Mouse (Mus musculus) liver, embryonic 13.5 days (tissue): ENCODE measurements around the gene Mcl1. TPM values are rescaled to one million over a fixed set of nuclear protein-coding genes. Genes with fewer than 3 reads are reported as not detected.

ENCODE experiments used
- ATAC-seq: fragments of 200-750 bp; cut with Nextera tagmentation; 2 replicates; pipeline ENCODE4 v1.8.0; 2017; ENCODE audit warnings: low read depth, mild to moderate bottlenecking, moderate number of reproducible peaks, moderate library complexity
- DNase-seq: peaks from one replicate; pipeline ENCODE4 v3.0.0; 2022
- H3K27ac ChIP-seq: fragments of 300-500 bp; sonication (generic); 2 replicates; pipeline ENCODE4 v1.5.1; 2015; ENCODE audit warnings: moderate library complexity, mild to moderate bottlenecking, inconsistent platforms
- H3K27me3 ChIP-seq: fragments of 300-500 bp; sonication (generic); 2 replicates; pipeline ENCODE4 v1.6.1; 2015; ENCODE audit warnings: mild to moderate bottlenecking, inconsistent platforms
- H3K36me3 ChIP-seq: fragments of 300-500 bp; sonication (generic); 2 replicates; pipeline ENCODE4 v1.6.1; 2015; ENCODE audit warnings: mild to moderate bottlenecking, inconsistent platforms
- H3K4me1 ChIP-seq: fragments of 300-500 bp; sonication (generic); replicated peaks from 2 replicates; pipeline ENCODE4 v1.6.1; 2015; ENCODE audit warnings: inconsistent platforms
- H3K4me2 ChIP-seq: fragments of 300-500 bp; sonication (generic); 2 replicates; pipeline ENCODE4 v1.6.1; 2015; ENCODE audit warnings: inconsistent platforms, mild to moderate bottlenecking, moderate library complexity
- H3K4me3 ChIP-seq: fragments of 300-500 bp; sonication (generic); replicated peaks from 2 replicates; pipeline ENCODE4 v1.5.1; 2015; ENCODE audit warnings: mild to moderate bottlenecking, inconsistent platforms
- H3K9ac ChIP-seq: fragments of 300-500 bp; sonication (generic); 2 replicates; pipeline ENCODE4 v1.6.1; 2015; ENCODE audit warnings: mild to moderate bottlenecking, inconsistent platforms
- H3K9me3 ChIP-seq: fragments of 300-500 bp; sonication (generic); replicated peaks from 2 replicates; pipeline ENCODE4 v1.6.1; 2016; ENCODE audit warnings: inconsistent platforms
- WGBS: fragments of 180-500 bp; shearing (Covaris S2); methylation state at CpG from one replicate; pipeline ENCODE4 v1.1.7; 2015; ENCODE audit not compliant: insufficient replicate concordance; 5-methylcytosine and 5-hydroxymethylcytosine counted together
- polyA plus RNA-seq: library from polyadenylated mRNA; unstranded; fragments of >200 nt; fragmentation: Nextera tagmentation; extraction: Ambion mirVana; gene quantifications from 2 replicates; pipeline ENCODE4 v1.2.1, GENCODE M21; 2015

Gene Mcl1
- polyA plus RNA-seq, 1 experiment from 2014 or later: 31.8 TPM

- no peak overlapping the region; the same call in 1 of the 2 replicates for H3K27ac ChIP-seq
- peaks cover 30% of the 10 kb centered on the region for H3K4me1 ChIP-seq
- H3K9ac ChIP-seq: no peak overlapping the region
- H3K4me3 ChIP-seq: no peak overlapping the region
- peak; percentile 38; the same call in 1 of the 2 replicates for ATAC-seq
- no peak overlapping the region for H3K4me2 ChIP-seq
- no peaks in the 10 kb centered on the region for H3K36me3 ChIP-seq
- no peak for DNase-seq
- WGBS: 71% methylated on average over 6 of the region's 6 CpGs
- no peaks in the 10 kb centered on the region for H3K9me3 ChIP-seq
- no peaks in the 10 kb centered on the region for H3K27me3 ChIP-seq
Observed at GRCm38 (mm10) chr3:95700233-95700681, 41.7 kb downstream of the Mcl1 start.

- DNase-seq (no peak), ATAC-seq (no peak)
- Histone ChIP-seq H3K9ac (no peak overlapping the region), H3K4me1 (peaks cover 30% of the 10 kb centered on the region), H3K9me3 (no peaks in the 10 kb centered on the region), H3K27ac (no peak overlapping the region), H3K27me3 (no peaks in the 10 kb centered on the region), H3K4me3 (no peak overlapping the region), H3K4me2 (no peak overlapping the region), H3K36me3 (no peaks in the 10 kb centered on the region)
- 75% methylated on average over 2 of the region's 2 CpGs for WGBS
Observed at GRCm38 (mm10) chr3:95701085-95701484, 42.5 kb downstream of the Mcl1 start.

- Histone ChIP-seq H3K27ac (peak overlapping the region; percentile 34; the same call in 1 of the 2 replicates), H3K4me1 (peaks cover 25% of the 10 kb centered on the region), H3K4me2 (peak overlapping the region; percentile 59), H3K27me3 (no peaks in the 10 kb centered on the region), H3K36me3 (no peaks in the 10 kb centered on the region), H3K9ac (peak overlapping the region; percentile 43), H3K9me3 (no peaks in the 10 kb centered on the region), H3K4me3 (peak overlapping the region; percentile 14)
- DNase-seq: no peak
- peak; percentile 54 for ATAC-seq
- WGBS: 18% methylated on average over 24 of the region's 24 CpGs
Observed at GRCm38 (mm10) chr3:95701877-95702540, 43.4 kb downstream of the Mcl1 start.

GRCm38 (mm10) chr3:95703276-95703675 is 44.7 kb downstream of the Mcl1 start:
- 72% methylated on average over 3 of the region's 3 CpGs for WGBS

GRCm38 (mm10) chr3:95704612-95705011 is 46.0 kb downstream of the Mcl1 start:
- Histone ChIP-seq H3K9me3 (no peaks in the 10 kb centered on the region), H3K4me3 (no peak overlapping the region), H3K36me3 (no peaks in the 10 kb centered on the region), H3K4me1 (peaks cover 25% of the 10 kb centered on the region), H3K9ac (no peak overlapping the region), H3K4me2 (no peak overlapping the region), H3K27me3 (no peaks in the 10 kb centered on the region), H3K27ac (no peak overlapping the region)
- no peak for DNase-seq
- WGBS: 60% methylated on average over 4 of the region's 4 CpGs
- no peak for ATAC-seq

More at GRCm38 (mm10) chr3:95703276-95703675, 44.7 kb downstream of the Mcl1 start:
- Histone ChIP-seq H3K4me2 (no peak overlapping the region), H3K4me3 (no peak overlapping the region), H3K27ac (no peak overlapping the region), H3K9ac (no peak overlapping the region), H3K4me1 (peaks cover 25% of the 10 kb centered on the region), H3K9me3 (no peaks in the 10 kb centered on the region), H3K27me3 (no peaks in the 10 kb centered on the region), H3K36me3 (no peaks in the 10 kb centered on the region)
- ATAC-seq (no peak), DNase-seq (no peak)

GRCm38 (mm10) chr3:95706273-95706672 is 47.7 kb downstream of the Mcl1 start:
- no peaks in the 10 kb centered on the region for H3K36me3 ChIP-seq
- H3K9ac ChIP-seq: no peak overlapping the region
- no peak overlapping the region for H3K4me3 ChIP-seq
- H3K9me3 ChIP-seq: no peaks in the 10 kb centered on the region
- no peak for ATAC-seq
- H3K4me1 ChIP-seq: peaks cover 11% of the 10 kb centered on the region
- no peak overlapping the region for H3K27ac ChIP-seq
- 52% methylated on average over 4 of the region's 4 CpGs for WGBS
- H3K4me2 ChIP-seq: no peak overlapping the region
- H3K27me3 ChIP-seq: no peaks in the 10 kb centered on the region
- DNase-seq: no peak

GRCm38 (mm10) chr3:95707497-95707896 is 48.9 kb downstream of the Mcl1 start:
- DNase-seq: no peak
- no peak for ATAC-seq
- no peak overlapping the region for H3K27ac ChIP-seq

GRCm38 (mm10) chr3:95709044-95709443 is 50.5 kb downstream of the Mcl1 start:
- 75% methylated on average over 4 of the region's 4 CpGs for WGBS
- Histone ChIP-seq H3K27me3 (no peaks in the 10 kb centered on the region), H3K9me3 (no peaks in the 10 kb centered on the region), H3K4me3 (no peak overlapping the region), H3K27ac (no peak overlapping the region), H3K4me2 (no peak overlapping the region), H3K9ac (no peak overlapping the region), H3K36me3 (no peaks in the 10 kb centered on the region), H3K4me1 (no peaks in the 10 kb centered on the region; the same call in 1 of the 2 replicates)
- DNase-seq (no peak), ATAC-seq (no peak)

More at GRCm38 (mm10) chr3:95707497-95707896, 48.9 kb downstream of the Mcl1 start:
- Histone ChIP-seq H3K27me3 (no peaks in the 10 kb centered on the region), H3K4me2 (no peak overlapping the region), H3K36me3 (no peaks in the 10 kb centered on the region), H3K9ac (no peak overlapping the region), H3K4me3 (no peak overlapping the region), H3K9me3 (no peaks in the 10 kb centered on the region), H3K4me1 (no peaks in the 10 kb centered on the region; the same call in 1 of the 2 replicates)
- WGBS: 48% methylated on average over 7 of the region's 7 CpGs

GRCm38 (mm10) chr3:95709967-95710366 is 51.4 kb downstream of the Mcl1 start:
- ATAC-seq (no peak), DNase-seq (no peak)
- no peak overlapping the region for H3K4me3 ChIP-seq
- H3K9ac ChIP-seq: no peak overlapping the region
- H3K27me3 ChIP-seq: no peaks in the 10 kb centered on the region
- no peak overlapping the region for H3K27ac ChIP-seq
- H3K4me1 ChIP-seq: no peaks in the 10 kb centered on the region; the same call in 1 of the 2 replicates
- H3K9me3 ChIP-seq: no peaks in the 10 kb centered on the region
- no peaks in the 10 kb centered on the region for H3K36me3 ChIP-seq
- no peak overlapping the region for H3K4me2 ChIP-seq

Other genes with a start within 250 kb of the Mcl1 start
- 16.0 and 20.3 TPM in 2 replicates for gene Arnt, start 224.4 kb upstream of the Mcl1 start, polyA plus RNA-seq
- gene Ctsk, start 159.5 kb upstream of the Mcl1 start, polyA plus RNA-seq: 1.7 and 1.9 TPM in 2 replicates
- gene Ctss, start 132.0 kb upstream of the Mcl1 start, polyA plus RNA-seq: 19.8 and 20.8 TPM in 2 replicates
- gene Hormad1, start 99.1 kb upstream of the Mcl1 start, polyA plus RNA-seq: 0.12 TPM in 1 of 2 replicates, not detected in the other
- 28.1 and 34.1 TPM in 2 replicates for gene Golph3l, start 69.9 kb upstream of the Mcl1 start, polyA plus RNA-seq
- 33.4 and 36.8 TPM in 2 replicates for gene Ensa, start 33.8 kb upstream of the Mcl1 start, polyA plus RNA-seq
- gene Adamtsl4, start 29.1 kb downstream of the Mcl1 start, polyA plus RNA-seq: 0.37 and 0.83 TPM in 2 replicates
- gene Ecm1, start 80.8 kb downstream of the Mcl1 start, polyA plus RNA-seq: 9.8 and 10.7 TPM in 2 replicates
- gene Tars2, start 101.4 kb downstream of the Mcl1 start, polyA plus RNA-seq: 49.4 and 50.4 TPM in 2 replicates
- 7.9 and 10.1 TPM in 2 replicates for gene Rprd2, start 160.1 kb downstream of the Mcl1 start, polyA plus RNA-seq
- 30.7 and 36.6 TPM in 2 replicates for gene Prpf3, start 197.1 kb downstream of the Mcl1 start, polyA plus RNA-seq
- gene Mrps21, start 212.7 kb downstream of the Mcl1 start, polyA plus RNA-seq: 256 and 257 TPM in 2 replicates
- gene Ciart, start 223.5 kb downstream of the Mcl1 start, polyA plus RNA-seq: 0.88 and 1.4 TPM in 2 replicates
- 6.6 and 8.6 TPM in 2 replicates for gene BC028528, start 233.2 kb downstream of the Mcl1 start, polyA plus RNA-seq
- 17.1 and 18.5 TPM in 2 replicates for gene Aph1a, start 235.2 kb downstream of the Mcl1 start, polyA plus RNA-seq
- gene Car14, start 245.9 kb downstream of the Mcl1 start, polyA plus RNA-seq: 10.3 and 10.8 TPM in 2 replicates